In genomic region chr11:60465943-60466380, GRCm38 (mm10) we compare ENCODE assay signal across 9 mouse cellular contexts. TPM values are rescaled to one million over a fixed set of nuclear protein-coding genes. Genes with fewer than 3 reads are reported as not detected.
DNase-seq lines count a peak whose midpoint lies in the region; ATAC-seq and TF ChIP-seq lines count a peak whose summit lies in the region.
"Had no signal": no experiment of that assay in that cellular context is flagged by ENCODE, and none has a peak within 500 bp of the region (broad histone marks: within the 10 kb centered on the region; RNA-seq: fewer than 3 reads in every experiment).

No protein-coding gene starts in this region.

- peaks cover 65% of the 10 kb centered on the region for H3K36me3 ChIP-seq in ES-E14 (ENCODE audit: control insufficient read depth, insufficient read depth, low read length, poor library complexity, severe bottlenecking)
- H3K36me3 ChIP-seq in embryonic facial prominence, embryonic 11.5 days (replicated peaks; ENCODE audit: control insufficient read depth, insufficient read depth, low read depth, low read length): peaks cover 11% of the 10 kb centered on the region
- peaks cover 85% of the 10 kb centered on the region for H3K36me3 ChIP-seq in liver, embryonic 12.5 days
- H3K36me3 ChIP-seq in splenic B cell, adult 2 months (ENCODE audit: control insufficient read depth, insufficient read depth, low read length, poor library complexity, severe bottlenecking): peaks cover 13% of the 10 kb centered on the region

- intact Hi-C loops in left cerebral cortex, adult 2 months (cut with DNase I): no loop called here

- no peaks in the 10 kb centered on the region for H3K4me1 ChIP-seq in ES-E14 (ENCODE audit: control insufficient read depth in 2 of 2, insufficient read depth in 2 of 2, low read length in 2 of 2, poor library complexity in 1 of 2)
- no peaks in the 10 kb centered on the region for H3K4me1 ChIP-seq in embryonic facial prominence, embryonic 11.5 days (ENCODE audit: control insufficient read depth, insufficient read depth, low read length)
- no peaks in the 10 kb centered on the region for H3K4me1 ChIP-seq in liver, embryonic 12.5 days

- no peak overlapping the region for H3K4me3 ChIP-seq in left cerebral cortex, adult 2 months
- no peak overlapping the region for H3K4me3 ChIP-seq in ES-E14 (ENCODE audit: insufficient read depth in 1 of 2, low read depth in 1 of 2, low read length in 2 of 2, poor library complexity in 1 of 2, severe bottlenecking in 1 of 2)
- H3K4me3 ChIP-seq in embryonic facial prominence, embryonic 11.5 days (ENCODE audit: low read depth, low read length): no peak overlapping the region
- no peak overlapping the region for H3K4me3 ChIP-seq in liver, embryonic 12.5 days

- no peak overlapping the region for H3K4me2 ChIP-seq in embryonic facial prominence, embryonic 11.5 days (ENCODE audit: low read depth, low read length)
- no peak overlapping the region for H3K4me2 ChIP-seq in liver, embryonic 12.5 days

- DNase-seq in left cerebral cortex, adult 2 months (ENCODE audit: extremely low spot score in 1 of 2, low spot score in 2 of 2): peak in 1 of 2 experiments; percentile 25
- no peak for DNase-seq in left cerebral cortex, adult 11 months (ENCODE audit: low spot score)
- peak; percentile 65 for DNase-seq in ES-E14 (ENCODE audit: low read depth, low spot score)
- peak; percentile 48 to 65 for DNase-seq in adrenal gland, postnatal 36 days
- peak; percentile 61 for DNase-seq in embryonic facial prominence, embryonic 11.5 days (ENCODE audit: low spot score)
- DNase-seq in splenic B cell, adult 2 months (ENCODE audit: low read depth, low spot score): peak; percentile 57
- DNase-seq in Muller cell, postnatal 12 days (ENCODE audit: inconsistent ontology term): no peak

- TF ChIP-seq CTCF in left cerebral cortex, adult 2 months (IDR thresholded peaks at IDR 0.05): peak; percentile 64

- no peak for ATAC-seq in embryonic facial prominence, embryonic 11.5 days (replicated peaks; ENCODE audit: insufficient number of reproducible peaks, low FRiP score, low TSS enrichment, low read depth)
- peak; percentile 47; the same call in 1 of the 2 replicates for ATAC-seq in liver, embryonic 12.5 days

- in situ Hi-C loops in ES-E14 (cut with MboI; ENCODE audit: low sequenced_read_pairs in 2 of 2, unreplicated experiment in 2 of 2): no loop called here

- H3K9me3 ChIP-seq in ES-E14 (ENCODE audit: control insufficient read depth, insufficient read depth, low read depth, low read length): no peaks in the 10 kb centered on the region
- H3K9me3 ChIP-seq in embryonic facial prominence, embryonic 11.5 days (replicated peaks; ENCODE audit: control insufficient read depth, low read length): no peaks in the 10 kb centered on the region
- H3K9me3 ChIP-seq in liver, embryonic 12.5 days (replicated peaks): no peaks in the 10 kb centered on the region

- WGBS in embryonic facial prominence, embryonic 11.5 days: 98% methylated on average over 2 of the region's 2 CpGs
- WGBS in liver, embryonic 12.5 days (ENCODE audit: insufficient replicate concordance): 82% methylated on average over 2 of the region's 2 CpGs

- no peaks in the 10 kb centered on the region for H3K27me3 ChIP-seq in embryonic facial prominence, embryonic 11.5 days (ENCODE audit: control insufficient read depth, insufficient read depth, low read length)
- no peaks in the 10 kb centered on the region for H3K27me3 ChIP-seq in liver, embryonic 12.5 days (replicated peaks)
- H3K27me3 ChIP-seq in splenic B cell, adult 2 months (ENCODE audit: control insufficient read depth, insufficient read depth, low read length, poor library complexity, severe bottlenecking): no peaks in the 10 kb centered on the region

- H3K27ac ChIP-seq in left cerebral cortex, adult 2 months: no peak overlapping the region
- no peak overlapping the region for H3K27ac ChIP-seq in ES-E14 (ENCODE audit: insufficient read depth, low read depth, low read length, poor library complexity, severe bottlenecking)
- H3K27ac ChIP-seq in embryonic facial prominence, embryonic 11.5 days (replicated peaks; ENCODE audit: low read depth, low read length): no peak overlapping the region
- H3K27ac ChIP-seq in liver, embryonic 12.5 days: no peak overlapping the region
- H3K27ac ChIP-seq: macrophage had no signal

- H3K9ac ChIP-seq in ES-E14 (ENCODE audit: insufficient read depth, low read depth, low read length, poor library complexity, severe bottlenecking): no peak overlapping the region
- no peak overlapping the region for H3K9ac ChIP-seq in embryonic facial prominence, embryonic 11.5 days (replicated peaks; ENCODE audit: low read length)
- no peak overlapping the region for H3K9ac ChIP-seq in liver, embryonic 12.5 days

TF ChIP-seq in ES-E14, 5 proteins besides CTCF, POLR2A, EP300 and RAD21:
- TF ChIP-seq ZNF384 (IDR thresholded peaks at IDR 0.05; ENCODE audit: low read depth, low read length) (no peak), ZC3H11A (IDR thresholded peaks at IDR 0.05; ENCODE audit: borderline replicate concordance, low read depth, low read length) (no peak), MAFK (IDR thresholded peaks at IDR 0.05; ENCODE audit: insufficient read depth, low read depth, low read length) (no peak), CHD2 (IDR thresholded peaks at IDR 0.05; ENCODE audit: low read depth, low read length) (no peak), HCFC1 (IDR thresholded peaks at IDR 0.05; ENCODE audit: borderline replicate concordance, insufficient read depth, low read length) (no peak)

RNA-seq across cellular contexts. Expression of gene Myo15, which starts 3.2 kb away (rescaled TPM):
- under 1 TPM; 0.11 to 0.19 TPM for total RNA-seq in left cerebral cortex, adult 2 months (2021)
- total RNA-seq in ES-E14 (2012; rRNA removed): 0.31 and 0.42 TPM in 2 replicates
- total RNA-seq in adrenal gland, postnatal 36 days (2021): under 1 TPM; 0.03 to 0.10 TPM
- 0.24 and 0.25 TPM in 2 replicates for polyA plus RNA-seq in embryonic facial prominence, embryonic 11.5 days (2014; fragmentation: Nextera tagmentation; extraction: Ambion mirVana)
- 0.26 and 0.28 TPM in 2 replicates for polyA plus RNA-seq in liver, embryonic 12.5 days (2016; fragmentation: Nextera tagmentation; extraction: Ambion mirVana)
- polyA plus RNA-seq: macrophage had no signal

RNA-seq across cellular contexts. Expression of gene Drg2, which starts 11.6 kb away (rescaled TPM):
- total RNA-seq in left cerebral cortex, adult 2 months (2021): 10 to 100 TPM; 71.7 to 73.3 TPM
- total RNA-seq in ES-E14 (2012; rRNA removed): 84.4 and 96.7 TPM in 2 replicates
- 10 to 100 TPM; 65.2 to 70.3 TPM for total RNA-seq in adrenal gland, postnatal 36 days (2021)
- polyA plus RNA-seq in embryonic facial prominence, embryonic 11.5 days (2014; fragmentation: Nextera tagmentation; extraction: Ambion mirVana): 124 and 136 TPM in 2 replicates
- polyA plus RNA-seq in liver, embryonic 12.5 days (2016; fragmentation: Nextera tagmentation; extraction: Ambion mirVana): 58.1 and 61.7 TPM in 2 replicates

RNA-seq across cellular contexts. Expression of gene Atpaf2, which starts 47.7 kb away (rescaled TPM):
- 10 to 100 TPM; 24.6 to 32.7 TPM for total RNA-seq in left cerebral cortex, adult 2 months (2021)
- 32.5 and 34.3 TPM in 2 replicates for total RNA-seq in ES-E14 (2012; rRNA removed)
- total RNA-seq in adrenal gland, postnatal 36 days (2021): 10 to 100 TPM; 62.0 to 66.5 TPM
- 47.9 and 53.1 TPM in 2 replicates for polyA plus RNA-seq in embryonic facial prominence, embryonic 11.5 days (2014; fragmentation: Nextera tagmentation; extraction: Ambion mirVana)
- 47.7 and 50.2 TPM in 2 replicates for polyA plus RNA-seq in liver, embryonic 12.5 days (2016; fragmentation: Nextera tagmentation; extraction: Ambion mirVana)

RNA-seq across cellular contexts. Expression of gene Gid4, which starts 49.0 kb away (rescaled TPM):
- total RNA-seq in left cerebral cortex, adult 2 months (2021): 10 to 100 TPM; 52.6 to 52.7 TPM
- total RNA-seq in ES-E14 (2012; rRNA removed): 19.6 and 19.7 TPM in 2 replicates
- total RNA-seq in adrenal gland, postnatal 36 days (2021): 10 to 100 TPM; 49.6 to 52.0 TPM
- polyA plus RNA-seq in embryonic facial prominence, embryonic 11.5 days (2014; fragmentation: Nextera tagmentation; extraction: Ambion mirVana): 26.5 and 27.3 TPM in 2 replicates
- polyA plus RNA-seq in liver, embryonic 12.5 days (2016; fragmentation: Nextera tagmentation; extraction: Ambion mirVana): 18.1 and 19.3 TPM in 2 replicates

Comparison
In these comparisons a context has a peak if more than half of its experiments do, and no peak if none do; other contexts are left out.
1. DNase-seq: peak in ES-E14 (single experiment), adrenal gland, postnatal 36 days (2 of 2), embryonic facial prominence, embryonic 11.5 days (single experiment) and splenic B cell, adult 2 months (single experiment); none in left cerebral cortex, adult 11 months (single experiment) and Muller cell, postnatal 12 days (single experiment).